Mouse (Mus musculus): ENCODE results near the gene Knstrn.

Gene Knstrn

DNA sequence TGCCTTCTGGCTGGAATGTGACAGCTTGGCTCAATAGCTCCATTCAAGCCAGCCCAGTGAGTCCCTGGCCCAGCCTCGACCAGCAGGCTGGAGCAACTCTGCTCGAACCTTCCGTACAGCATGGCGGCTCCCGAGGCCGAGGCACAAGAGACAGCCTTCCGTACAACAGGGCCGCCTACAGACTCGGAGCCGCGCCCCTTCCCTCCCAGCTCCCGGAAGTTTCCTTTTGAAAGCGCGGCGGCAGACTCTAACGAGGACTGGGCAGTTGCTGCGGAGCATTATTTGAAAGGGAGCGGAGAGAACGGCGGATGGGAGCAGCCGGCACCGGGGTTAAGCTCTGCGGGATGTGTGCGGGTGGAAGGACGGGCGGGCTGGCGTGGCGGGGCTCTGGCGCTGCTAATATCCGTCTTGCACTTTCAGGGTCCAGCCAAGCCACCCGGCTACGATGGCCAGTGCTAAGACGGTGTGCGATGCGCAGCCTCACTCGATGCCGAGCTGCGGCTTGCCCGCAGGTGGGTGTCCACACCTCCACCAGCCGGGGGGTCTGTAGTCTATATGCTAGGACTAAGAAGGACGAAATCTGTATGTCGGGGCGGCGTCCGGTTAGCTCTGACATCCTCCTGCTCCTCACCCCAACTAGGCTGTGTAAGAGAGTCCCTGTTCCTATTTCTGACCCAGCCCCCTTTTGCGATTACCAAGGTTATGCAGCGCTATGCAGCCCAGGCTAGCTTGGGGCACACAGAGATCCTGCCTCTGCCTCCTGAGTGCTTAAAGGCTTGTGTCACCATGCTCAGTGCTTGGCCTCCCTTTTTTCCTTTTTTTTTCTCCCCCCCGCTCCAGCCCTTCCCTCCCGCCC is at the start of gene Knstrn:
Gene Knstrn, plus strand, starts transcription at position 23 of the 856 bp plus-strand sequence.
- DNase-seq (ENCODE audit: low spot score in 2 of 2): peak; percentile 81 to 85

DNA sequence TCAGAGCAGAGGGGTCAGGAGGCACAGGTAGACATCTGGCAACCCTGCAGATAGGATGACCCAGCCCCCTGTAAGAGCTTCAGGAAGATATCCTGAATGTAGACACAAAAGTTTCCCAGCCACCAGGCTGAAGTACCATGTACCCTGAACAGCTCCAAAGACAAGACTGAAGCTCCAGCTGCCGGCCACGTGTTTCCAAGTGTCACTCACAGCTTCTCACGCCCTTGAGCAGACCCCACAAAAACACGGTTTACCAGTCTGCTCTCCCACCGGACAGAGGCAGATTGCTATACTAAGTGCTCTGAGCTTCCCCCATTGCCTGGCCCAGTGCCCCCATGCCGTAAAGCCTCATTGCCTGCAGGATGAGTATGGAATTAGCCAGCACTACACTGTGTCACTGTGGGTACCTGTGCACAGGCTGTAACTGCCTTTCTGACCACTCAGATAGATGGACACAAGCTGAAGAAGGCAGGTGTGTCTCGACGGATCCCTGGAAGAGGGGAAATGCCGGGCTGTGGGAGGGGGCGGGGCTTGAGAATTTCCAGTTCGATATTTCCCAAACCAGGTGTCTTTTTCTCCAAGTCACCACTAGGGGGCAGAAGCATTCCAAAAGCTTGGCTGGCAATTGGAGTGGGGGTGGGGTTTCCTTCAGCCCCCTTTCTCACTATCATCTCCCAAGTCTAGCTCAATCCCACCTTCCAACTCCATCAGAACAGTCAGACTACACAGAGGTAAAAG is 49.5 kb upstream of the Knstrn start:
- DNase-seq (ENCODE audit: low spot score in 2 of 2): no peak

DNA sequence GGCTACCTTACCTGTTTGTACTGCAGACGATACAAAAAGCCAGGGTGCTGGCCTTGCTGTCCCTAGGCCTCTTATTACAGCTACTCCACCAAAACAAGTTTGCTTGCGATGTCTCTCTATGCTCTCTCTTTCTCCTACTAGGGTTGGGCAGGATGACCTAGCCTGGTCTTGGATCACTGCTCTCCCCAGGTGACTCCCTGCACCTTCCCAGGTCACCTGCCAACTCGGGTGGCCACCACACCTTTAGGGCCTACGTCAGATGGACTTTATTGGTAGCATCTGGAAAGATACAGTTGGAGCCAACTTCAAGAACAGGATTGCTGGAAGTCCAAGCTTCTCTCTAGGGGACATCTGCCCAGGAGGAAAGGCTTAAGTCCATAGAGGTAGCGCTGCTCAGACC is 48.9 kb upstream of the Knstrn start:
- DNase-seq (ENCODE audit: low spot score in 2 of 2): no peak

DNA sequence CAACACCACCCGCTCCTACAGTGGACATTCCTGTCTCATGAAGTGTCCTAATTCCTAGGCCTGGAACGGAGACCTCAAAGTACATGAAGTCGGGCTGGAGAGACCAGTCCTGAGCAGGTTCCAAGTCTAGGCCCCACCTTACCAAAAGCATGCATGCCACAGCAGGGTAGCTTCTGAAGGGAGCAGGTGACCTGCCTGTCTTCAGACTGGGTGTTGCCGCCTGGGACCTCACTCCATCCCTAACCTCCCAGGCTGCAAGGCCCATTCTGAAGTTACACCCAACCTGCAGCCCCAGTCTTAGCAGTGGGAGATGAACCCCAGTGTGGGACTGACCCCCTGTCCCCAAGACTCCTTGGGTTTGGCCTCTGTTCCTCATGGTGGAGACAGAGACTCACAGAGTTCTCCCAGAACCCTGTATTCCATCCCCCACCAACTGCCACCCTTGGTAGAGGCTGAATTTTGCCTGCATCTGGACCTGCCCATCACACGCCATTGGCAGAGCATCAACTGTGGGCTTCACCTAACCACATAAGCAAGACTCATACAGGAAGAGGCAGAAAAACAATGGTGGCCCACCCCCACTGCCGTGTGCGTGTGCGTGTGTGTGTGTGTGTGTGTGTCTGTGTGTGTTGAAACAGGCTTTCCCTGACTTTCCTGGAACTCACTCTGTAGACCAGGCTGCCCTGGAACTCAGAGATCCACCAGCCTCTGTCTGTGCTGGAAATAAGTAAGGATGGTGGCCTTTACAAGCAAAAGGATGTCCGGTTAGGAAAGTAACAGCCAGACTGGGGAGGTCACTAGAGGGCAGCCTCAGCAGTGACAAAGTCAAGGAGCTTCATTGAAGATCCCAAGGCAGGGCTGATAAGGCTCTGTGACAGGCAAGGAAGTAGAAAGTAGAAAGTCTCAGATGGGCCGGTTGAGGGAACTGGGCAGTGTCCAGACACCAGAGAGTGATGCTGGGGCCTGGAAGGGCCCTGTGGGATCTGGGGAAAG is 47.5 kb upstream of the Knstrn start:
- no peak for DNase-seq (ENCODE audit: low spot score in 2 of 2)

DNA sequence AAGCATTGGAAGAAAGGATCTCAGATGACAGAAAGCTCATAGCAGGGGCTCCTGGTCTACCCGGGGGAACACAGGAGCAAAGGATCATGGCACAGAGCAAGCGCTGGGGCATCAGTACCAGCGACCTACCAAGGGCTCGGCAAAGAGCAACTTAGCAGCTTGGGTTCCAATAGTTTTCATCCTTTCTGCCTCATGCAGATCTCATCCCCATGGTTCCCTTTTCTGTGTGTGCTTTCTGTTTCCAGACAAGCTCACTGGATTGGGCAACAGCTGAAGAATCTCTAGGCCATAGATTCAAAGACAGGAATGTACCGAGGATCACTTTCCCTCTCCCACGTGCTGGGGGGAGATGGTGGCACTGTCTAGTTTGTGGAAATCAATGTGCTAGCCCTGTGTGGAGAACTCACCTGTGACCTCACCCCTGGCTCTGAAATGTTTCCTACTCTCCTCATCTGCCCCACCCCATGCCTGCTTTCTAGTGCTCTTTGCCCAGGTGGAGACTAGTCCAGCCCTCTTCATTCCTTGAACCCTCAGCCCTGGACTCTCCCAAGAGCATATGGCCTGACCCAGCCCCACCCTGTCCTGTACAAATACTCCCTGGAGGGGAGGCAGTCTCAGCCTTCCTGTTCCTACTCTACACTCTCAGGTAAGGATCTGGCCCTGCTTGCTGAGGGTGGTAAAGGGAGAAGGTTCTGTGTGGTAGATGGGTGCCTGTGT is 41.5 kb upstream of the Knstrn start, which contains the start of gene Phgr1:
Gene Phgr1, plus strand, starts transcription at position 612 of the 717 bp plus-strand sequence.
- DNase-seq (ENCODE audit: low spot score in 2 of 2): no peak

DNA sequence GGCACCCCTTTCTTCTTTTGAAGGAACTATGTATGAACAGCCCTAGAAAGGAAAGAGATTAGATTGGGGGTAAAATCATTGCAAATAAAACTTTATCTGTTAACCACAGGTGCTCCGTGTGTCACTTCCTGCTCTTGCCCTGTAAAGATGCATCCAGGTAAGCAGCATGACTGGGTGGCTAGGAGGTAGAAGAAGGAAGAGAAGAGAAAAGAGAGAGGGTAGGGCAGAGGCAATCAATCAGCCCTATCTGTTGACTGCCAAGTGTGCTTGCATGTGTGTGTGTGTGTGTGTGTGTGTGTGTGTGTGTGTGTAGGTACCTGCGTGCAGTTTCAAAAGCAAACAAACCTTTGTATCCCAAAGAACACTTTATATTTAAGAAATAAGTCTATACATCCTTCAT is 39.3 kb upstream of the Knstrn start:
- DNase-seq (ENCODE audit: low spot score in 2 of 2): no peak

DNA sequence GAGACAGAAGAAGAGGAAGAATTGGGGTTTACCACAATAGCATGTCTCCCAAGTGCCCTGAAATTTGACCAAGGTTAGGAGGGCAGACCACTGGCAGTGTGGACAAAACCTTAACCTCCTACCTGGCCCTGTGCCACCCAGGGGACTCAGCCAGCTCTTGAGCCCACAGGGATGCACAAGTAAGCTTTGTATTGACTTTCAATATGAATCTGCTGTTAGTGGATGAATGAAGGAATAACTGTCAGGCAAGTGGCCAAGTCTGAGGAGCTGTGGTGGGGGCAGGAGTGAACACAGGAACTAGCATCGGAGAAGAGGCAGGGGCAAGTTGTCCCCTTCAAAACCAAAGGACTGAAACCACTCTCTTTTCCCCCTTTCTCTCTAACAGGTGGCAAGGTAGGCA is 38.4 kb upstream of the Knstrn start:
- no peak for DNase-seq (ENCODE audit: low spot score in 2 of 2)

DNA sequence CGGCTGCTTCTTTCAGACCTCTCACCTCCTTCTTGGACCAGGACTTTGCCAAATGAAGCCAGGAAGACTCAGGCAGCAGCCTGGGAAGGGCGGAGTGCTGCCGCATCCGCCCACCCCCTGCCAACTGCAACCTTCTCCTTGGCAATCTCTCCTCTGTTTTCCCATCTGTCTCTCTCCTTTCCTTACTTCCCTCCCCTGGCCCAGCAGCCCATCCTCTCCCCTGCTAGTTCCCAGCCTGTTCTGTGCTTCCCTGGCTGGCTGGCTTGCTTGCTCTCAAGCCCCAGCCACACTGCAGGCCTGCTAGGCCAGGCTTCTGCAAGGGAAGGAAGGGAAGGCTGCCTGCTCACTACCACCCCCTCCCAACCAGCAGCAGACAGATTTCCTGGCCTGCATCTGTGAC is 38.0 kb upstream of the Knstrn start:
- no peak for DNase-seq (ENCODE audit: low spot score in 2 of 2)

DNA sequence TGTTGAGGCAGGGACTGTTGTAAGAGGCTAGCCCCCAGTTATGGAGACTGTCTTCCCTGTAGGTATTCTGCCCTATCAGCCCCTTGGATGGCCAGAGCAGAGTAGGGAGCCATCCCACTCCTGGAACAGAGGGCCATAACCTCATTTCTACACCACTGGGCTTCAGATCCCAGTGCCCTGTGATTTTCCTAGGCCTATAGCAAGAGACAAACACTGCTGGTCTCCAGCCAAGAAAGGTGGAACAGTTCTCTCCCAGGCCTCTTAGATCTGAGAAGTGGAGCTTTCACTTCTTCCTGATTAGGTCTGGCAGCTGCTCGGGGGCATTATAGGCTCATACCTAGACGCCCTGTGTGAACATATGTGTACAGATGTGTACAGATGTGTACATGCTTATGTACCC is 37.5 kb upstream of the Knstrn start:
- DNase-seq (ENCODE audit: low spot score in 2 of 2): no peak

DNA sequence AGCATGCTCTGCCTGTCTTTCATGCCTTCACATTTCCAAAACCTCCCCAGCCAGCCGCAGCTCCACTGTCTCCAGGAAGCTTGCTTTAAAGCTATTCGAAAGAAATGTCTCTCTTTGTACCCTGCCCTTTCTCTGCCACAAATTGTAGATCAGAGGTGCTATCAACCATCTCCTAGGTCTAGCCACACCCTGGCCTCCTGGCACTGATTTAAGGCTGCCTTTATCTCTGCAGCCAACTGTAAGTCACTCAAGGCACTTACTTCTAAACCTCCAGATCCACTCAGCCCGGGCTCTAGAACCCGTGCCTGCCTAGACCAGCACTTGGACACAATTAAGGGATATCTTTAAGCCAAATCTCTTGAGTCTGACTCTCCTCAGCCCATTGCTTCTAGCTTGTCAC is 35.4 kb upstream of the Knstrn start:
- DNase-seq (ENCODE audit: low spot score in 2 of 2): no peak

DNA sequence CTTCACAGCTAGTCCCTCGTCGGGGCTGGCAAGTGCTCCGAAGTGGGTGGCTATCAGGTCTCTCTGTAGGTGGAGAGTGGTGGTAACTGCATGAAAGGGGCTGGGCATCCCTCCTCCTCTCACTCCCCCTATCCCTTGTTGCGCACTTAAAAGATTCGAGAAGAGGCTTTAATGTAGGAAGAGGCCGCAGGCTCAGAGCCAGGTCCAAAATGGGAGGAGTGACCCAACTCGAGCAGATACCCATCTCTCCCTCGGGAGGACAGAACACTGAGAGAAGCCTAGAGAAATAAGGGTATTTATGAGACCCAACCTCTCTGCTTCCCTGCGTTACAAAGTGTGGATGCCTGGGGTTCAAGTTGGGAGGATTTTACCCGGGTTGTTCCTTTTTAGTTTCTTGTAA is 34.7 kb upstream of the Knstrn start:
- DNase-seq (ENCODE audit: low spot score in 2 of 2): no peak

DNA sequence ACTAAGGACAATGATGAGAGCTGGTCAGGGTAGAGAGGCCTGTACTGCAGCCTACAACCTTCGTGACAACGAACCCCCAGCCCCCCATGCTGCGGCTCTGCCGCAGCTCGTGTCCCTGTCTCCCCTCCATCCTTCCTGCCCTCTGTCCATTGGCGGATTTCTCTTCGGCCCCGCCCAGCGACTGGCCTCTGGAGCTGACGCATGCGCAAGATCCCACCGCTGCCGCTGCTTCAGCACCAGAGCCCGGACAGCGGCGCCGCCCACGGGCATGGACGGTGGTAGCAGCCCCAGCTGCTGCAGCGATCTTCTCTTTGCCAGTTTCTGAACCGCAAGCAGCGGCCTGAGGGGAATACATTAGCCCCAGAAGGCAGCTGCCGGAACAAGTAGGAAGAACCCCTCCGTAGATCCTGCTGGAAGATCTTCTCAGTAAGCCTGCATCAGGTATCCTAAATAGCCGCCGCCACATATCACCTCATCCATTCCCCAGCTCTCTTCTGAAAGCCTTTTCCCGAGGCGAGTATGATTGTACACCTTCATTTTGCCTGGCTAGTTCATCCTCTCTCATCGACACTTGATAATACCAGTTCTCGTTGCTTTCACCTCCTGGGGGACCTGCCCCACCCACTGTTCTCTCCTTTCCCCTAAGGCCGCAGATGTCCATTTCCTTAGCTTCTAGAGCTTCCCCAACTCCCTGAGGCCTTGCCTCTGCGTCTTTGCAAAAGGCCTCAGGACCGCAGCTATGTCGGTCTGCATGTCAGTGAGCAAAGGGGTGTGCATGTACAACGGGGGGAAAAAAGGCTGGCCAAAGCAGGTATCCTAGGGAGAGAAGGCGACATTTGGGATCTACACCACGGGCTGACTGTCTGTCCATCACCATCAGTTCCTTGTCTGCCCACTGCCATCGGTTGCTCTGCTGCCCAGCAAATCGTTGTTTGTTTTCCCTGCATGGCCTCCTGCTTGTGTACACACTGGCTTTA is 34.0 kb upstream of the Knstrn start, which contains the start of gene Disp2:
Gene Disp2, plus strand, starts transcription at position 216 of the 977 bp plus-strand sequence.
- peak; percentile 83 to 89 for DNase-seq (ENCODE audit: low spot score in 2 of 2)

DNA sequence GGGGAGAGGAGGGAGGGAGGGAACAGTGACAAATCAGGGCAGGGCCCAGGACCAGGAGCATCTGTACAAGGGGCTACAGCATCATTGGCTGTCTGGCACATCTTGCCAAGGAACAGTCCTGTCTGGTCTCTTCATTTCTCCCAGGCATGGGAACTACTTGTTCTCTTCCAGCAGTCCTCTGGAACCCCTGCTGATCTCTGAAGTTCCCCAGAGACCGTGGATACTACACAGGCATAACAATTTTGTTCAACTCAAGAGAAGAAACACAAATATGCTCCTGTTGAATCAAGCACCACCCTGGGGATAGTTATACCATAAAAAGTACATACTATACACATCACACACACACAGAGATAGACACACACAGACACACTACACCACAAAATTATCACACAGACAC is 32.7 kb upstream of the Knstrn start:
- DNase-seq (ENCODE audit: low spot score in 2 of 2): no peak

DNA sequence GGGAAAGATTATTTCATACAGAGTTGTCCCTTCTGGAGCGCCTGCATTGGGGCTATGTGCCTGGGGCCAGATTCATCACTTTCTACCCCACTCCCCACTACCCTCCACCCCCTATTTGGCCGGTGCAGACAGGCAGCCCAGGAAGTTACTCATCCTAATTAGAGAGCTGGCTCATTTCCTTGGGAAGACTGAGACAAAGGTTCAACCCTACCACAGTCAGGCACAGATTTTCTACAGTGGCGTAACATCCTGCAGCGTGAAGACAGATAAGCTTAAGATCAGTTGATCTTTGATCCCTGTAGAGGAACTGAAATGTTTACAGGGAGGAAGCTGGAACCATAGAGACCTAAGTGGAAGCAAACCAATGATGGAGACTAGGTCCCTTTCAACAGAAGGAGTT is 31.5 kb upstream of the Knstrn start:
- DNase-seq (ENCODE audit: low spot score in 2 of 2): no peak

DNA sequence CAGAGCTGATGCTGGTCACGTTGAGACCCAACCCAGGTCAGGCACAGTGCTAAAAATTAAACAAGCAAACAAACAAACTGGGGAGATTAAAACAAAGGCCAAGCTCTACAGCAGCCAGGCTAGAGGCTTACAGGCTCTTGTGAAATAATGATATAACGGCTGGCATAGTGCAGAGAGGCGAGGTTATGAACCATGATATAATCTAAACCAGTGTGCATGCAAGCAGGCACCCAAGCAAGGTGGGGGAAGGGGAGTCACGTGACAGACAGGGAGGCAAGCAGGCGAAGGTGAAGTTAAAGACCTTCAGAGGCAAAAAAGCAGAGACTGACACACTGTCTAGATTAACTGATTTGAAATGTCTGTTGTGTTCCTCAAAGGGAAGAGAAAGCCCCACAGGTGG is 30.7 kb upstream of the Knstrn start:
- DNase-seq (ENCODE audit: low spot score in 2 of 2): no peak

DNA sequence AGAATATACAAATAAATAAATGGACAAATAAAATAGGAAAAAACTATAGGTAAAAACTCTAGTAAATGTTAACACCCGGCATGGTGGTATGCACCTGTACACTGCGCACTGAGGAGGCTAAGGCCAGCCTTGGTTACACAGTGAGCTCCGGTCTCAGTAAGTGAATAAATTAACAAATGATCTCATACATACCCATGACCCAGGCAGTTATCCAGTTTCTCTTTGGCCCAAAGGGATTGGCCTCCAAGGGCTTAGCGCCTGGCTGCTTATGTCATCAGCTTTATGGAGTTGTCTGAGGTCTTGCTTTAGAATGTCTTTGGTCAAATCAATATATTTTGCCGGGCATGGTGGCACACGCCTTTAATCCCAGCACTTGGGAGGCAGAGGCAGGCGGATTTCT is 30.1 kb upstream of the Knstrn start:
- no peak for DNase-seq (ENCODE audit: low spot score in 2 of 2)

DNA sequence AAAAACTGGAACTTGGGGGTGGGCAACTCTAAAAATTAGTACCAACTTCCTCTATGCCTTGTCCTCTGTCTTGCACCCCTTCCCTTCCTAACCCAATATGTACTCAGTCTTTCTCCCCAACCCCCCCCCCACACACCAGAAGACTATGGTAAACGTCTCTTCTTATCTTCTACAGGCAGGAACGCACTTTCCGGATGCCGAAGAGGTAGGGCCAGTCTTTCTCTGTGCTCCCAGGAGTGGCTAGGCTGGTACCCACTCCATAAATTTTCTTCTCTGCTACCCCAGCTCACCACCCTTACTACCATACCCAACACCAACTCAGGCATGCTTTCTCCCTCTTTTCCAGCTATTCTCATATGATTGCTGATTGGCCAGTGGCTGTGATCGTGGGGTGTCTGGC is 27.3 kb upstream of the Knstrn start:
- no peak for DNase-seq (ENCODE audit: low spot score in 2 of 2)

DNA sequence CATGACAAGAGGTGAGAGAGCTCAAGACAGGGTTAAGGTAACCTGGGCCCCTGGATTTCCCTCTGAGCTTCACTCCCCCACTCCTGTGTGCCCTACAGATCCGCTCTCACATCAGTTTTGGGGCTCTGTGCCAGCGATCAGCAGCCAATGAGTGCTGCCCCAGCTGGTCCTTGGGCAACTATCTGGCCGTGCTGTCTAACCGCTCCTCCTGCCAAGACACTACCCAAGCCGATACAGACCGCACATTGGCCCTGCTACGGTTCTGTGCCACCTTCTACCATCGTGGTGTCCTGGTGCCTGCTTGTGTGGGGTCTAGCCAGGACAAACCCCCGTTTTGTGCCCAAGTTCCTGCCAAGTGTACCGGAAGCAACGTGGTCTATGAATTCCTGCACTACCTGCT is 24.3 kb upstream of the Knstrn start:
- no peak for DNase-seq (ENCODE audit: low spot score in 2 of 2)

DNA sequence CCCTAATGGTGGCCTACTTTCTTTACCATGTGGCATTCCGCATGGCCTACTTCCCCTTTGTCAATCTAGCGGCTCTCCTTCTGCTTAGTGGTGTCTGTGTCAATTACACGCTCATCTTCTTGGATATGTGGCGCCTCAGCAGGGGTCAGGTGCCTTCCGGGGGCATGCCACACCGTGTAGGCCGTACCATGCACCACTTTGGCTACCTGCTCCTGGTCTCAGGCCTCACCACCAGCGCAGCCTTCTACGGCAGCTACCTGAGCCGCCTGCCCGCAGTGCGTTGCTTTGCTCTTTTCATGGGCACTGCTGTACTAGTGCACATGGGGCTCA is 23.6 kb upstream of the Knstrn start:
- DNase-seq (ENCODE audit: low spot score in 2 of 2): no peak
